Mouse (Mus musculus): ENCODE results near the gene Diexf.

DNA sequence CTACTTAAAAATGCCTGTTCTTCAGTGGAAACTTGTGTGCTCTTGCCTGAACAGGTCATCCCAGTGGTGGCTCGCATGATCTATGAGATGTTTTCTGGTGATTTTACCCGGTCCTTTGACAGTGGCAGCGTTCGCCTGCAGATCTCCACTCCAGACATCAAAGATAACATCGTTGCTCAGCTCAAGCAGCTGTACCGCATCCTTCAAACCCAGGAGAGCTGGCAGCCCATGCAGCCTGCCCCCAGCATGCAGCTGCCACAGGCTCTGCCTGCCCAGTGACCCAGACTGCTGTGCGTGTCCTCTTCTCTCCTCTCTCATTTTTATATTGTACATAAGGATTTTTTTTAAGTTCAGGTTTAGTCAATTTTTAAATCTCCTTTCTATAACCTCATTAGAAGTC lies 39.2 kb upstream of the Diexf start:
- TF ChIP-seq EP300 (optimal IDR thresholded peaks at IDR 0.05) (no peak), CTCF (IDR thresholded peaks at IDR 0.05; ENCODE audit: low read depth) (no peak)

Data from stomach, postnatal 0 days (tissue).